Mouse (Mus musculus): ENCODE results near the gene Sult1c1. TPM values are rescaled to one million over a fixed set of nuclear protein-coding genes. Genes with fewer than 3 reads are reported as not detected.

The Sult1c1 gene
- polyA plus RNA-seq, 1 experiment from 2014 or later, result not detected

Other genes with a start within 250 kb of the Sult1c1 start
- gene Sult1c2, start 144.3 kb downstream of the Sult1c1 start, polyA plus RNA-seq (2014; fragmentation: Nextera tagmentation; extraction: Ambion mirVana), result not detected in 2 replicates